Mouse (Mus musculus) G1E (cell line): Measurements from ENCODE around the gene Ccdc186. TPM values are rescaled to one million over a fixed set of nuclear protein-coding genes. Genes with fewer than 3 reads are reported as not detected.

Experiments
- ATAC-seq: 2 replicates; pipeline ENCODE4 v1.8.0; 2016; ENCODE audit warnings: mild to moderate bottlenecking; ENCODE audit not compliant: insufficient number of reproducible peaks, poor library complexity, low FRiP score, severe bottlenecking; ENCODE audit errors: extremely low read depth
- DNase-seq: peaks from one replicate; pipeline ENCODE4 v3.0.0; 2012; ENCODE audit warnings: low spot score
- H3K27me3 ChIP-seq: 2 replicates; pipeline ENCODE4 v1.6.1; 2012; ENCODE audit warnings: mild to moderate bottlenecking, low read length, inconsistent platforms; ENCODE audit not compliant: insufficient read depth
- H3K36me3 ChIP-seq: replicated peaks from 2 replicates; pipeline ENCODE3; 2012; ENCODE audit warnings: mild to moderate bottlenecking, inconsistent platforms
- H3K4me1 ChIP-seq: 2 replicates; pipeline ENCODE4 v1.6.1; 2012; ENCODE audit warnings: low read depth, low read length, inconsistent platforms, mixed read lengths; ENCODE audit not compliant: insufficient read depth
- H3K4me3 ChIP-seq: 2 replicates; pipeline ENCODE4 v1.5.1; 2012; ENCODE audit warnings: low read depth, mild to moderate bottlenecking, inconsistent platforms, low read length, moderate library complexity, mixed read lengths
- H3K9me3 ChIP-seq: replicated peaks from 2 replicates; pipeline ENCODE4 v1.6.1; 2012; ENCODE audit warnings: inconsistent platforms
- CTCF ChIP-seq: IDR thresholded peaks from 2 replicates; pipeline ENCODE4 v1.5.1; 2012; ENCODE audit warnings: low read depth, low read length, inconsistent platforms, mixed read lengths
- GATA1 ChIP-seq: IDR thresholded peaks from 2 replicates; pipeline ENCODE4 v1.6.1; 2012; ENCODE audit warnings: borderline replicate concordance, low read length, inconsistent platforms, mixed read lengths
- GATA2 ChIP-seq: IDR thresholded peaks from 2 replicates; pipeline ENCODE4 v1.6.1; 2012; ENCODE audit warnings: low read depth, low read length, inconsistent platforms, borderline replicate concordance
- POLR2AphosphoS5 ChIP-seq: IDR thresholded peaks from 2 replicates; pipeline ENCODE4 v1.6.1; 2012; ENCODE audit warnings: low read depth, low read length, inconsistent platforms; ENCODE audit not compliant: insufficient replicate concordance
- TAL1 ChIP-seq: conservative IDR thresholded peaks from 2 replicates; pipeline ENCODE4 v1.6.1; 2012; ENCODE audit warnings: low read depth, low read length, inconsistent platforms, mixed read lengths
- polyA plus RNA-seq: library from polyadenylated mRNA; stranded (reverse); fragments of >175 nt; gene quantifications from 2 replicates; pipeline ENCODE4 v1.2.3, GENCODE M21; 2012
- total RNA-seq, 2 experiments: library from RNA; stranded (forward) in 1 of 2; stranded (reverse) in 1 of 2; fragments of 200-1000 nt in 1 of 2; fragments of >200 nt in 1 of 2; fragmentation: Nextera tagmentation in 1 of 2; gene quantifications; 2 replicates each; pipeline ENCODE4 v1.2.3; 2014 to 2017

Ccdc186 gene
- total and polyA plus RNA-seq, 3 experiments, result 3.0 to 319 (median 118) TPM

DNA sequence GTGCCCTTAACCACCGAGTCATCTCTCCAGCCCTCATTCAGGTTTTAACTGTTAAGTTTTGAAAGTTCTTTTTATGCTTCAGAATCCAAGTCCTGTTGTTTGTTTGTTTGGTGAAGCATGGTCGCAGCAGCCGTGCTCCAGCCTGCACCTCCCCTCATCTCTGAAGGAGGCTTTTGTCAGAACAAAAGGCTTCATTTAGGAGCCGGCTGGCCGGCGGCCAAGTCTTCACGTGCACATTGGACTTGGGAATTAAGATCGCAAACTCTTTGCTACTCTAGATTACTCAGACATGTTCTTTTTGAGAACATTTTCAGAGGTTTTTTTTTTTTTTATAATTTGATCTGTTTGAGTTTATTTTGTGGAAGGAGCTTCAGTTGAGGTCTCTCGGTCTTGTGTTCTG is 13.3 kb upstream of the Ccdc186 start:
- H3K36me3 ChIP-seq, result no peaks in the 10 kb centered on the region
- TF ChIP-seq TAL1, result no peak
- TF ChIP-seq GATA1, result no peak
- no peak for TF ChIP-seq POLR2AphosphoS5
- no peak for TF ChIP-seq GATA2
- TF ChIP-seq CTCF, result no peak
- DNase-seq, result no peak

DNA sequence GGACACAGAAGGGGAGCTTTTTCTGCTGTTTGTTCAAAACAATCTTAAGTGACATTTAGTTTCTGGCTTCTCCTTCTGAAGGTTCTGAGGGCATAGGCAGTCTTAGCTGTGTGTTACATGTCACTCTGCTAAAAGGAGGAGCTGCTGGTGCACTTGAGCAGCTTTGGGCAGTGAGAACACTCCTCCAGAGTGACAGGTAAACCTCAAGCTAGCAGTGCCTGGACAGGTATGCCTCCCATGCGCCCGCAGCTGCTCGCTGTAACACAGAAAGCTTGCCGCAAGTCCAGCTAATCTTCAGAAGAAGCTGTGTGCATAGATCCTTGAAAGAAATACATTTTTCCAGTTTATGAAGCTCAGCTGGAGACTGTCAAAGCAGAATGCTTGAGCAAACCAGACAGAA is 8.2 kb upstream of the Ccdc186 start:
- no peaks in the 10 kb centered on the region for H3K36me3 ChIP-seq
- no peak overlapping the region for H3K4me3 ChIP-seq
- no peak for TF ChIP-seq GATA2
- no peak for TF ChIP-seq TAL1
- no peak for TF ChIP-seq GATA1
- TF ChIP-seq POLR2AphosphoS5, result no peak
- TF ChIP-seq CTCF, result no peak
- no peak for DNase-seq
- peaks cover 2% of the 10 kb centered on the region; the same call in 1 of the 2 replicates for H3K9me3 ChIP-seq
- no peaks in the 10 kb centered on the region for H3K4me1 ChIP-seq
- no peak for ATAC-seq
- H3K27me3 ChIP-seq, result peaks cover 68% of the 10 kb centered on the region

More for the DNA sequence above, 13.3 kb upstream of the Ccdc186 start:
- ATAC-seq, result no peak
- Histone ChIP-seq H3K4me3 (no peak overlapping the region), H3K4me1 (no peaks in the 10 kb centered on the region), H3K9me3 (no peaks in the 10 kb centered on the region), H3K27me3 (peaks cover 51% of the 10 kb centered on the region)

DNA sequence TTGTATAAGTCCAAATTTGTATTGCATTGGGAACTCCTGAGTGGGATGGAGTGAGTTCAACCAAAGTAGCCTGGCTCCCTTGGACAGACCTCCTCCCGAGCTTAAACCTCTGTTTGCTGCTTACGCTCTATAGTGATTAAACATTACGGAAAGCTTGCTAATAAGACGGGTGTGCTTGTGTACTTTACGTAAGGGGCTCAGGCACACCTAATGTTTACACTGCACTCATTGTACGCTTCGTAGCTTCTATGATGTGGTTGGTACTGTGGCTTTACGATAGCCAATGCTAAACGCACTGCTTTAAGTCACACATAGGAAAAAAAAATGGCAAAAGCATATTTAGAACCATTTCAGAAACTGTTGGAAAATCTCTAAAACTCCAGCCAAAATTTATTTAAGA is 7.3 kb upstream of the Ccdc186 start:
- no peak for DNase-seq
- peaks cover 67% of the 10 kb centered on the region for H3K27me3 ChIP-seq
- no peak for TF ChIP-seq GATA2
- peaks cover 2% of the 10 kb centered on the region; the same call in 1 of the 2 replicates for H3K9me3 ChIP-seq
- no peaks in the 10 kb centered on the region for H3K4me1 ChIP-seq
- no peak for ATAC-seq
- H3K36me3 ChIP-seq, result no peaks in the 10 kb centered on the region
- H3K4me3 ChIP-seq, result no peak overlapping the region

DNA sequence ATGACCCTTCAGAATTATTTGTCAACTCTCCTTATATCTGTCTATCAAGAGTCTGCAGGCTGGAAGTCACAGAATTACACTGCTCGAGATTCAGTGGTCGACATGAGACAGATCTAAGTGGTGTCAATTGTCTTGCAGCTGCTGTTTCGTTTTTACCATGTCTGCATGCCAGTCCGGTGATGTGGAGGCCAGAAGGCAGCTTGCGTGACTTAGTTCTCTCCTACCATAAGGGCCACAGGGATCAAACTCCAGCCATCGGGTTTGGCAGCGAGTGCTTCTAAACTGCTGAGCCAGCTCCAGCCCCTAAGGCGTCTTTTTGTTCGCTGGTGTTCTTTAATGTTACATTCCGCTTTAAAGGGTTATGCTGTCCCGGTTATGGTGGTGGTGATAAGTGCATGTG is 6.3 kb upstream of the Ccdc186 start:
- TF ChIP-seq GATA1, result no peak
- TF ChIP-seq GATA2, result no peak
- TF ChIP-seq POLR2AphosphoS5, result no peak
- no peak for TF ChIP-seq CTCF
- no peak for TF ChIP-seq TAL1
- no peak overlapping the region for H3K4me3 ChIP-seq
- no peaks in the 10 kb centered on the region for H3K36me3 ChIP-seq
- no peaks in the 10 kb centered on the region for H3K4me1 ChIP-seq
- H3K27me3 ChIP-seq, result peaks cover 63% of the 10 kb centered on the region
- no peak for ATAC-seq
- peaks cover 2% of the 10 kb centered on the region; the same call in 1 of the 2 replicates for H3K9me3 ChIP-seq
- no peak for DNase-seq

DNA sequence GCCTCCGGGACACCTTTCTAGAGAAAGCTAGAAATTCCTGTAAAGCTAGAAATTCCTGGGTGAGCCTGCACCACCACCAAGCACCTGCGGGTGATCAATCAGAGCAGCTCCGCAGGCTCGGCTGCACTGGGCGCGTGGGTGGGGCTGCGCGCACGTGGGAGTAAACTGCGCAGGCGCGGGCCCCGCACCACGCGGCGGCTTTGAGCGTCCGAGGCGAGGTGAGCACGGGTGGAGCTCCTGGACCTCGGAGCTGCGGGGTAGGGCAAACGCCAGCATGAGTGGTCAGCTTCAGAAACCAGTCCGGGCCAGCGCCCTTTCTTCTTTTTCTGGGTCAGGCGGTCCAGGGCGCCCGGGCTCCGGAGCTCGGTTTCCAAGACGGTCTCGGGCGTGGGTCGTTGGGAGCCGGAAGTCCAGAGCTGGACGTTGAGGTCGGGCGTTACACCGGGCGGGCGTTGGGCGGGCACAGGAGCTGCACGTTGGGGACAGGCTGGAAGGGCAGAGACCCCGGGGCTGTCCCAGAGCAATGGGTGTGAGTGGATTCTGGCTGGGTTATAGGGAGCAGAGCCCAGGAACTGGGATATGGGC is 4.1 kb upstream of the Ccdc186 start, which contains the start of gene Tdrd1:
Tdrd1 (plus strand) TSS at position 163 of the 585 bp plus-strand sequence.
- Histone ChIP-seq H3K9me3 (peaks cover 2% of the 10 kb centered on the region; the same call in 1 of the 2 replicates), H3K4me1 (peaks cover 9% of the 10 kb centered on the region), H3K36me3 (no peaks in the 10 kb centered on the region), H3K4me3 (no peak within 1 kb of the TSS), H3K27me3 (peaks cover 47% of the 10 kb centered on the region)
- TF ChIP-seq GATA1, result no peak
- no peak for TF ChIP-seq TAL1
- TF ChIP-seq CTCF, result no peak
- no peak for TF ChIP-seq GATA2
- no peak for TF ChIP-seq POLR2AphosphoS5
- DNase-seq (no peak), ATAC-seq (no peak)

DNA sequence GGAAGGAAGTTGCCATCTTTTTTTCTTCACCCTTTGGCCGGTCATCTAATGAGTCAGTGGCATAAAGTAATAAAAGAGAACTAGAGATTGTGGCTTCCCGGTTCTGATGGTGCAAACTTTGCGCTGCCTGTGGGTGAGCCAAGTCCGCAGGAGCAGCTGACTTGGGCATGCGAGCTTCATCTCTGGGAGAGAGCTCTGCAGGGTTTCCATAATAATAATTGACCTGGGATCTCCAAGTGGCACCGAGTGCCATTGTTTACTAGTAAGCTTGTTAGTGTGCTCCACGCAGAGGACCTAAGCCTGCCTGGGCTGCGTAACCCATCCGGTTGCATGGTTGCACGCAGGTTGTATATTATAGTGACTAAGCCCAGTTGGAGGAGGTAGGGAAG is 452 bp upstream of the Ccdc186 start:
- no peak for DNase-seq
- H3K4me1 ChIP-seq, result peaks cover 28% of the 10 kb centered on the region
- H3K9me3 ChIP-seq, result peaks cover 2% of the 10 kb centered on the region; the same call in 1 of the 2 replicates
- H3K36me3 ChIP-seq, result peaks cover 16% of the 10 kb centered on the region
- peak overlapping the region; percentile 99 for H3K4me3 ChIP-seq
- H3K27me3 ChIP-seq, result peaks cover 25% of the 10 kb centered on the region
- TF ChIP-seq TAL1 (no peak), GATA1 (no peak), CTCF (no peak)
- ATAC-seq, result no peak; the same call in 1 of the 2 replicates
